Mouse (Mus musculus) limb, embryonic 11.5 days (tissue): ENCODE data around the gene Il31ra. TPM values are rescaled to one million over a fixed set of nuclear protein-coding genes. Genes with fewer than 3 reads are reported as not detected.

Source experiments
- ATAC-seq: fragments of 200-750 bp; cut with Nextera tagmentation; 2 replicates; pipeline ENCODE4 v1.8.0; 2017; ENCODE audit warnings: low read depth; ENCODE audit not compliant: insufficient number of reproducible peaks, low FRiP score, low TSS enrichment
- DNase-seq: peaks from one replicate; pipeline ENCODE4 v3.0.0-alpha.2; 2015; ENCODE audit warnings: low spot score
- H3K27ac ChIP-seq: fragments of 300-500 bp; sonication (generic); replicated peaks from 2 replicates; pipeline ENCODE4 v1.5.1; 2014; ENCODE audit warnings: low read depth, mild to moderate bottlenecking, low read length
- H3K27me3 ChIP-seq: fragments of 300-500 bp; sonication (generic); 2 replicates; pipeline ENCODE4 v1.6.1; 2014; ENCODE audit warnings: mild to moderate bottlenecking, low read length, mixed read lengths; ENCODE audit not compliant: control insufficient read depth, insufficient read depth
- H3K36me3 ChIP-seq: fragments of 300-500 bp; sonication (generic); 2 replicates; pipeline ENCODE4 v1.6.1; 2014; ENCODE audit warnings: mild to moderate bottlenecking, low read length, moderate library complexity, mixed read lengths; ENCODE audit not compliant: control insufficient read depth, insufficient read depth
- H3K4me1 ChIP-seq: fragments of 300-500 bp; sonication (generic); 2 replicates; pipeline ENCODE4 v1.6.1; 2014; ENCODE audit warnings: low read length, mixed read lengths; ENCODE audit not compliant: control insufficient read depth, insufficient read depth
- H3K4me2 ChIP-seq: fragments of 300-500 bp; sonication (generic); 2 replicates; pipeline ENCODE4 v1.6.1; 2014; ENCODE audit warnings: low read depth, mild to moderate bottlenecking, moderate library complexity; ENCODE audit not compliant: severe bottlenecking
- H3K4me3 ChIP-seq: fragments of 300-500 bp; sonication (generic); 2 replicates; pipeline ENCODE4 v1.5.1; 2014; ENCODE audit warnings: low read depth, low read length
- H3K9ac ChIP-seq: fragments of 300-500 bp; sonication (generic); 2 replicates; pipeline ENCODE4 v1.6.1; 2014; ENCODE audit warnings: mild to moderate bottlenecking, low read length
- H3K9me3 ChIP-seq: fragments of 300-500 bp; sonication (generic); 2 replicates; pipeline ENCODE4 v1.6.1; 2016; ENCODE audit warnings: low read length; ENCODE audit not compliant: control insufficient read depth
- WGBS: fragments of 180-500 bp; shearing (Covaris S2); extraction: QIAGEN DNeasy Blood & Tissue Kit; methylation state at CpG from one replicate; pipeline ENCODE4 v1.1.7; 2014; 5-methylcytosine and 5-hydroxymethylcytosine counted together
- polyA plus RNA-seq: library from polyadenylated mRNA; unstranded; fragments of >200 nt; fragmentation: Nextera tagmentation; extraction: Ambion mirVana; gene quantifications from 2 replicates; pipeline ENCODE4 v1.2.1, GENCODE M21; 2014

The Il31ra gene
- polyA plus RNA-seq, 1 experiment from 2014 or later: not detected

- 0 out of 2 replicates have a peak overlapping the region, but pooled peaks have one; percentile 2 for H3K9ac ChIP-seq
- ATAC-seq: no peak
- H3K4me3 ChIP-seq: no peak overlapping the region
- H3K4me2 ChIP-seq: no peak overlapping the region
- DNase-seq: no peak
- H3K9me3 ChIP-seq: no peaks in the 10 kb centered on the region
- no peaks in the 10 kb centered on the region for H3K27me3 ChIP-seq
- H3K27ac ChIP-seq: no peak overlapping the region
- H3K36me3 ChIP-seq: no peaks in the 10 kb centered on the region
- no peaks in the 10 kb centered on the region for H3K4me1 ChIP-seq
- 93% methylated on average over 19 of the region's 19 CpGs for WGBS
Measured at GRCm38 (mm10) chr13:112510437-112511212, 83.5 kb downstream of the Il31ra start.

DNA sequence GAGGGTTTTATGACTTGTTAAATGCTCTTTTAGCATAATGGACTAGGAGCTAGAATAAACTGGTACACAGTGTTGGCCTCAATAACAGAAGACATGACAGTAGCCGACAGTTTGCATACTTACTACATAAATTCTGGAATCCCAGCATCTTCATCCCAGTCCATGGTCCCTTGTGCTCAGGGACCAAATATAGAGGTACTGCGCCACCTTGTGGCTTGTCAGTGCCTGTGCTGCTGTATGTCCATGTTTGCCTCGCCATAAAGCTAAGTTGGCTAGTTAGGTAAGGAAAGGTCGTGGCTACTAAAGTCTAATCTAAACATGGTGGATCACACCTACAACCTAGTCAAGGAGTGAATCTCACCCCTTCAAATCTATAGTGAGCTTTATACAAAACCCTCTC lies 84.7 kb downstream of the Il31ra start:
- peak; percentile 60; the same call in 1 of the 2 replicates for ATAC-seq
- Histone ChIP-seq H3K4me1 (no peaks in the 10 kb centered on the region), H3K9ac (no peak overlapping the region), H3K4me3 (no peak overlapping the region), H3K9me3 (no peaks in the 10 kb centered on the region), H3K36me3 (no peaks in the 10 kb centered on the region; the same call in 1 of the 2 replicates), H3K27me3 (no peaks in the 10 kb centered on the region), H3K4me2 (no peak overlapping the region), H3K27ac (no peak overlapping the region)
- DNase-seq: peak; percentile 81
- 26% methylated on average over 4 of the region's 4 CpGs for WGBS

- WGBS: 86% methylated on average over 5 of the region's 5 CpGs
- Histone ChIP-seq H3K4me3 (no peak overlapping the region), H3K4me1 (no peaks in the 10 kb centered on the region), H3K9me3 (no peaks in the 10 kb centered on the region), H3K36me3 (no peaks in the 10 kb centered on the region; the same call in 1 of the 2 replicates), H3K27me3 (no peaks in the 10 kb centered on the region), H3K9ac (no peak overlapping the region), H3K4me2 (no peak overlapping the region), H3K27ac (no peak overlapping the region)
- DNase-seq: no peak
- no peak for ATAC-seq
Measured at GRCm38 (mm10) chr13:112508487-112508886, 85.7 kb downstream of the Il31ra start.

DNA sequence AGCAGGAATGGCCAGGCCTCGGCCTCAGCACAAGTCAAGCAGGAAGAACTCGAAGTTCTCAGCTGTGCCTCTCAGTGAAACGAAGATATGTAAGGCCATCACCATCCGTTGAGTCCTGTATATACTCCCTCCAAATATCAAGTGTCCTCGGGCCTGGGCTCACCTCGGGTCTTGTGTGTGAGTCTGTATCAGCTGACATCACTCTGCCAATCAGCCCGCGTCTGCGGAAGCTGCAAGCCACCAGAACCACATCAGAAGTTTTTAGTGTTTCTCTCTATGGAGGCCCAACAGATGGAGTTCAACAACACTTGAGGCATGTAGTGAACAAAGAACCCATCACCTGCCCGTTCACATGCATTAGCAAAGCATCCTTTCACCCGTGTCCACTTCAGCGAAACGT lies 86.5 kb downstream of the Il31ra start:
- Histone ChIP-seq H3K27me3 (no peaks in the 10 kb centered on the region), H3K4me3 (no peak overlapping the region), H3K4me1 (no peaks in the 10 kb centered on the region), H3K27ac (no peak overlapping the region), H3K9me3 (no peaks in the 10 kb centered on the region), H3K36me3 (no peaks in the 10 kb centered on the region; the same call in 1 of the 2 replicates), H3K9ac (no peak overlapping the region), H3K4me2 (no peak overlapping the region)
- WGBS: 88% methylated on average over 13 of the region's 13 CpGs
- DNase-seq (no peak), ATAC-seq (no peak)

DNA sequence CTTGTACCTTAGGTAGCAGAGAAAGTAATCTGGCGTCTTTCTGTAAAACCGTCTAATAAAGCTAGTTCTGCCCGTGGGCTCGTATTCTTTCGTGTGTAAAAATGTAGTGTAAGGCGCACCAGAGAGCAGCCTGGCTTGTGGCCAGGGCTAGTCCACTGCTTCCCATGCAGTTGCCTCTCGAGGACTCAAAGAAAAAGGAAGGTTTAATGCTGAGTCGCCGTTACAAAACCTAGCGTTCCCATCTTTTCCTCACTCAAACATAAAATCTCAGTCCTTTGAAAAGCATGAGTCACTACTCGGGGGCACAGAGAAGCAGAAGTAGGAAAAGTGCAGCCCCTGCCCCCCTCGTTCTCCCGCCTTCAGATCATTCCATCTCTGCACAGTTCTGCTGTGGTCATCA lies 87.4 kb downstream of the Il31ra start:
- no peak overlapping the region for H3K4me3 ChIP-seq

DNA sequence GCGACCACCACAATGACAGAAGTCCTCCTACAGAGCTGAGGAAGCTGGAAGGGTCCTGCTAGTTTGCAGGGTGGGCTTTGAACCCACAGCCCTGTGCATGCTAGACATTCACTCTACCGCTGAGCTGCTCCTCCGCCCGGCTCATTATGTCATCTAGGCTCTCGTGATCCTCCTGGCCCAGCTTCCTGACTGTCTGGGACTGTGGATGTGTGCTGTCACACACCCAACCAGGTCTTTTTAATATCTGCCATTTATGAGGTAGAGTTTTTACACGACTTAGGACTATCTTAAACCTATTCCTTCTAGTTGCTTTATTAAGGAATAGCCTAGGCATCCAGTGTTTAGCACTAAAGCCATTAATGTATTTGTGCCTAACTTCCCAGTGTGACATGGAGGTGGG lies 88.7 kb downstream of the Il31ra start:
- ATAC-seq: no peak

More for the DNA sequence above, 87.4 kb downstream of the Il31ra start:
- 83% methylated on average over 13 of the region's 13 CpGs for WGBS
- Histone ChIP-seq H3K27ac (no peak overlapping the region), H3K36me3 (no peaks in the 10 kb centered on the region; the same call in 1 of the 2 replicates), H3K4me2 (no peak overlapping the region), H3K4me1 (no peaks in the 10 kb centered on the region), H3K9ac (no peak overlapping the region), H3K9me3 (no peaks in the 10 kb centered on the region), H3K27me3 (no peaks in the 10 kb centered on the region)
- ATAC-seq: no peak
- DNase-seq: no peak

DNA sequence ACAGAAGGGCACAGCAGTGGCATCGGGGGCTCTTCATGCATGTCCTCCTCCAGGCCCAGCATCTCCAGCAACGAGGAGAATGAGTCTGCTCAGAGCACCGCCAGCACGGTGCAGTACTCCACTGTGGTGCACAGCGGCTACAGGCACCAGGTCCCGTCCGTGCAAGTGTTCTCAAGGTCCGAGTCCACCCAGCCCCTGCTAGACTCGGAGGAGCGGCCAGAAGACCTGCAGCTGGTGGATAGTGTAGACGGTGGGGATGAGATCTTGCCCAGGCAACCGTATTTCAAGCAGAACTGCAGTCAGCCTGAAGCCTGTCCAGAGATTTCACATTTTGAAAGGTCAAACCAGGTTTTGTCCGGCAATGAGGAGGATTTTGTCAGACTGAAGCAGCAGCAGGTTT lies 90.3 kb downstream of the Il31ra start:
- H3K27ac ChIP-seq: no peak overlapping the region
- DNase-seq (no peak), ATAC-seq (no peak)
- no peak overlapping the region for H3K4me2 ChIP-seq
- no peaks in the 10 kb centered on the region for H3K4me1 ChIP-seq
- 95% methylated on average over 13 of the region's 13 CpGs for WGBS
- no peak overlapping the region for H3K9ac ChIP-seq
- no peak overlapping the region for H3K4me3 ChIP-seq
- H3K36me3 ChIP-seq: peaks cover 6% of the 10 kb centered on the region; the same call in 1 of the 2 replicates
- no peaks in the 10 kb centered on the region for H3K27me3 ChIP-seq
- no peaks in the 10 kb centered on the region for H3K9me3 ChIP-seq

More for the DNA sequence above, 88.7 kb downstream of the Il31ra start:
- no peaks in the 10 kb centered on the region for H3K9me3 ChIP-seq
- no peaks in the 10 kb centered on the region for H3K27me3 ChIP-seq
- no peak overlapping the region for H3K4me2 ChIP-seq
- H3K4me1 ChIP-seq: no peaks in the 10 kb centered on the region
- 91% methylated on average over 6 of the region's 6 CpGs for WGBS
- peaks cover 2% of the 10 kb centered on the region; the same call in 1 of the 2 replicates for H3K36me3 ChIP-seq
- no peak overlapping the region for H3K9ac ChIP-seq
- no peak overlapping the region for H3K27ac ChIP-seq
- no peak for DNase-seq
- no peak overlapping the region for H3K4me3 ChIP-seq

- Histone ChIP-seq H3K36me3 (peaks cover 6% of the 10 kb centered on the region; the same call in 1 of the 2 replicates), H3K27ac (no peak overlapping the region), H3K27me3 (no peaks in the 10 kb centered on the region), H3K9me3 (no peaks in the 10 kb centered on the region), H3K9ac (no peak overlapping the region), H3K4me2 (no peak overlapping the region), H3K4me1 (no peaks in the 10 kb centered on the region), H3K4me3 (no peak overlapping the region)
- 91% methylated on average over 9 of the region's 9 CpGs for WGBS
- ATAC-seq: no peak
- DNase-seq: no peak
Measured at GRCm38 (mm10) chr13:112500466-112500865, 93.7 kb downstream of the Il31ra start.
